Mouse (Mus musculus) ES-E14 (cell line): ENCODE measurements around the gene Abraxas2. TPM values are rescaled to one million over a fixed set of nuclear protein-coding genes. Genes with fewer than 3 reads are reported as not detected.

Experiments used
- DNase-seq: peaks from one replicate; pipeline ENCODE4 v3.0.0-alpha.2; 2013; ENCODE audit warnings: low read depth, low spot score
- H3K27ac ChIP-seq: 2 replicates; pipeline ENCODE4 v1.5.1; 2012; ENCODE audit warnings: low read depth, mild to moderate bottlenecking, low read length, moderate library complexity, mixed read lengths; ENCODE audit not compliant: poor library complexity, insufficient read depth, severe bottlenecking
- H3K36me3 ChIP-seq: 2 replicates; pipeline ENCODE4 v1.6.1; 2012; ENCODE audit warnings: mild to moderate bottlenecking, low read length, moderate library complexity, mixed read lengths; ENCODE audit not compliant: control insufficient read depth, poor library complexity, insufficient read depth, severe bottlenecking
- H3K4me1 ChIP-seq, 2 experiments: fragments of 150-350 bp in 1 of 2; sonication (generic) in 1 of 2; 2 replicates each; pipeline ENCODE4 v1.6.1; 2012; ENCODE audit warnings: low read length in 2 of 2, mild to moderate bottlenecking in 1 of 2, mixed read lengths in 1 of 2; ENCODE audit not compliant: control insufficient read depth in 2 of 2, insufficient read depth in 2 of 2, poor library complexity in 1 of 2
- H3K4me3 ChIP-seq, 2 experiments: fragments of 150-350 bp in 1 of 2; sonication (generic) in 1 of 2; 2 replicates each; pipeline ENCODE4 v1.5.1; 2012; ENCODE audit warnings: low read length in 2 of 2, low read depth in 1 of 2, mild to moderate bottlenecking in 1 of 2, mixed read lengths in 1 of 2; ENCODE audit not compliant: insufficient read depth in 1 of 2, poor library complexity in 1 of 2, severe bottlenecking in 1 of 2
- H3K9ac ChIP-seq: 2 replicates; pipeline ENCODE4 v1.6.1; 2012; ENCODE audit warnings: low read depth, mild to moderate bottlenecking, low read length, mixed read lengths; ENCODE audit not compliant: poor library complexity, insufficient read depth, severe bottlenecking
- H3K9me3 ChIP-seq: fragments of 150-350 bp; sonication (generic); 2 replicates; pipeline ENCODE4 v1.6.1; 2012; ENCODE audit warnings: low read depth, mild to moderate bottlenecking, low read length; ENCODE audit not compliant: control insufficient read depth, insufficient read depth
- CHD2 ChIP-seq: IDR thresholded peaks from 2 replicates; pipeline ENCODE4 v1.6.1; 2014; ENCODE audit warnings: mild to moderate bottlenecking, low read depth, low read length, inconsistent platforms
- HCFC1 ChIP-seq: IDR thresholded peaks from 2 replicates; pipeline ENCODE4 v1.6.1; 2012; ENCODE audit warnings: low read length, inconsistent platforms, borderline replicate concordance; ENCODE audit not compliant: insufficient read depth
- MAFK ChIP-seq: IDR thresholded peaks from 2 replicates; pipeline ENCODE4 v1.6.1; 2014; ENCODE audit warnings: mild to moderate bottlenecking, low read depth, low read length, inconsistent platforms; ENCODE audit not compliant: insufficient read depth
- ZC3H11A ChIP-seq: IDR thresholded peaks from 2 replicates; pipeline ENCODE4 v1.6.1; 2012; ENCODE audit warnings: low read depth, mild to moderate bottlenecking, inconsistent platforms, low read length, borderline replicate concordance
- ZNF384 ChIP-seq: IDR thresholded peaks from 2 replicates; pipeline ENCODE4 v1.6.1; 2012; ENCODE audit warnings: low read depth, low read length, inconsistent platforms
- in situ Hi-C, 2 experiments: fragments of 600-800 bp; cut with MboI; formaldehyde crosslinking; loops; one replicate each; pipeline ENCODE4 v1.15.1; 2025; ENCODE audit warnings: low sequenced_read_pairs in 2 of 2, inconsistent platforms in 1 of 2; ENCODE audit not compliant: unreplicated experiment in 2 of 2
- total RNA-seq: library from RNA; depleted of rRNA; stranded (reverse); fragments of 300-350 nt; gene quantifications from 2 replicates; pipeline ENCODE4 v1.2.3, GENCODE M21; 2012

Gene Abraxas2
- total RNA-seq, 1 experiment, result 20.5 TPM

GRCm38 (mm10) chr7:132921971-132922370, 62.9 kb downstream of the Abraxas2 start:
- Histone ChIP-seq H3K36me3 (0 out of 2 replicates have a peak, but pooled peaks cover 2% of the 10 kb centered on the region), H3K4me3 (no peak overlapping the region), H3K9me3 (no peaks in the 10 kb centered on the region), H3K4me1 (no peaks in the 10 kb centered on the region), H3K9ac (no peak overlapping the region), H3K27ac (no peak overlapping the region)
- no peak for DNase-seq
- TF ChIP-seq HCFC1 (no peak), CHD2 (no peak), ZNF384 (no peak), ZC3H11A (no peak), MAFK (no peak)
- in situ Hi-C loops, result no loop called here

GRCm38 (mm10) chr7:132925227-132925626, 66.2 kb downstream of the Abraxas2 start:
- Histone ChIP-seq H3K9me3 (no peaks in the 10 kb centered on the region), H3K9ac (no peak overlapping the region), H3K4me1 (no peaks in the 10 kb centered on the region), H3K4me3 (no peak overlapping the region), H3K36me3 (no peaks in the 10 kb centered on the region), H3K27ac (no peak overlapping the region)
- no peak for DNase-seq
- in situ Hi-C loops, result no loop called here
- no peak for TF ChIP-seq MAFK
- no peak for TF ChIP-seq HCFC1
- TF ChIP-seq ZC3H11A, result no peak
- TF ChIP-seq CHD2, result no peak
- TF ChIP-seq ZNF384, result no peak

- Histone ChIP-seq H3K9ac (no peak overlapping the region), H3K4me1 (no peaks in the 10 kb centered on the region), H3K27ac (no peak overlapping the region), H3K4me3 (no peak overlapping the region), H3K9me3 (no peaks in the 10 kb centered on the region), H3K36me3 (no peaks in the 10 kb centered on the region)
- TF ChIP-seq HCFC1, result no peak
- no peak for TF ChIP-seq MAFK
- TF ChIP-seq ZC3H11A, result no peak
- TF ChIP-seq ZNF384, result no peak
- no peak for TF ChIP-seq CHD2
- in situ Hi-C loops, result no loop called here
- DNase-seq, result no peak
Measured at GRCm38 (mm10) chr7:132927201-132927600, 68.2 kb downstream of the Abraxas2 start.

- TF ChIP-seq HCFC1 (no peak), CHD2 (no peak), MAFK (no peak), ZC3H11A (no peak), ZNF384 (no peak)
- 0 out of 4 replicates have a peak, but pooled peaks cover 0 to 2% of the 10 kb centered on the region in 2 experiments for H3K4me1 ChIP-seq
- H3K9ac ChIP-seq, result no peak overlapping the region; the same call in 1 of the 2 replicates
- H3K27ac ChIP-seq, result no peak overlapping the region
- H3K9me3 ChIP-seq, result no peaks in the 10 kb centered on the region
- in situ Hi-C loops, result no loop called here
- no peak for DNase-seq
- H3K4me3 ChIP-seq, result peak overlapping the region; percentile 81 to 86; a peak in 3 of 4 replicates
- H3K36me3 ChIP-seq, result no peaks in the 10 kb centered on the region
Measured at GRCm38 (mm10) chr7:132930055-132930454, 71.0 kb downstream of the Abraxas2 start.

- H3K9me3 ChIP-seq, result no peaks in the 10 kb centered on the region
- peak; percentile 80 for TF ChIP-seq CHD2
- peak; percentile 83 for TF ChIP-seq HCFC1
- no peak for TF ChIP-seq ZNF384
- 0 out of 4 replicates have a peak, but pooled peaks cover 0 to 2% of the 10 kb centered on the region in 2 experiments for H3K4me1 ChIP-seq
- no peaks in the 10 kb centered on the region for H3K36me3 ChIP-seq
- H3K4me3 ChIP-seq, result peak within 1 kb of the TSS; percentile 83 to 86
- in situ Hi-C loops, result no loop called here
- DNase-seq, result peak; percentile 95
- H3K9ac ChIP-seq, result peak within 1 kb of the TSS; percentile 89
- peak within 1 kb of the TSS; percentile 87 for H3K27ac ChIP-seq
Measured at GRCm38 (mm10) chr7:132930850-132931559, 72.0 kb downstream of the Abraxas2 start, which contains the start of gene Zranb1. Zranb1 (plus strand) TSS chr7:132931142.
